In genomic region chr15:98631493-98631892, GRCm38 (mm10) we compare ENCODE assay signal across 8 mouse cellular contexts. TPM values are rescaled to one million over a fixed set of nuclear protein-coding genes. Genes with fewer than 3 reads are reported as not detected.
A peak's percentile ranks its signal among the peaks of the same experiment; 100 is the strongest.
DNase-seq lines count a peak whose midpoint lies in the region; ATAC-seq and TF ChIP-seq lines count a peak whose summit lies in the region.

No protein-coding gene starts in this region.

- peak overlapping the region; percentile 94 for H3K9ac ChIP-seq in forebrain, embryonic 12.5 days
- peak overlapping the region; percentile 94; the same call in 1 of the 2 replicates for H3K9ac ChIP-seq in hindbrain, embryonic 12.5 days
- H3K9ac ChIP-seq in limb, embryonic 13.5 days = peak overlapping the region; percentile 59; the same call in 1 of the 2 replicates
- no peak overlapping the region; the same call in 1 of the 2 replicates for H3K9ac ChIP-seq in midbrain, embryonic 14.5 days (replicated peaks; ENCODE audit: low read length)
- no peak overlapping the region; the same call in 1 of the 2 replicates for H3K9ac ChIP-seq in stomach, embryonic 14.5 days (replicated peaks; ENCODE audit: low read depth, low read length)

- H3K27ac ChIP-seq in layer of hippocampus, adult 2 months = no peak overlapping the region
- H3K27ac ChIP-seq in forebrain, embryonic 12.5 days = peak overlapping the region; percentile 73; the same call in 1 of the 2 replicates
- H3K27ac ChIP-seq in hindbrain, embryonic 12.5 days = peak overlapping the region; percentile 99
- H3K27ac ChIP-seq in limb, embryonic 13.5 days = peak overlapping the region; percentile 70; the same call in 1 of the 2 replicates
- peak overlapping the region; percentile 99 for H3K27ac ChIP-seq in midbrain, embryonic 14.5 days (replicated peaks; ENCODE audit: low read depth, low read length)
- peak overlapping the region; percentile 76; the same call in 1 of the 2 replicates for H3K27ac ChIP-seq in stomach, embryonic 14.5 days (ENCODE audit: low read length)

- peak; percentile 99 for TF ChIP-seq CTCF in layer of hippocampus, adult 2 months (conservative IDR thresholded peaks at IDR 0.05)

- no peaks in the 10 kb centered on the region for H3K9me3 ChIP-seq in forebrain, embryonic 12.5 days
- H3K9me3 ChIP-seq in hindbrain, embryonic 12.5 days (replicated peaks) = no peaks in the 10 kb centered on the region
- no peaks in the 10 kb centered on the region for H3K9me3 ChIP-seq in limb, embryonic 13.5 days
- no peaks in the 10 kb centered on the region for H3K9me3 ChIP-seq in midbrain, embryonic 14.5 days (ENCODE audit: control insufficient read depth, low read length)
- H3K9me3 ChIP-seq in stomach, embryonic 14.5 days (ENCODE audit: control insufficient read depth, low read depth, low read length) = no peaks in the 10 kb centered on the region

- peaks cover 66% of the 10 kb centered on the region for H3K4me1 ChIP-seq in forebrain, embryonic 12.5 days
- H3K4me1 ChIP-seq in hindbrain, embryonic 12.5 days = peaks cover 67% of the 10 kb centered on the region
- H3K4me1 ChIP-seq in limb, embryonic 13.5 days = peaks cover 71% of the 10 kb centered on the region
- peaks cover 45% of the 10 kb centered on the region for H3K4me1 ChIP-seq in midbrain, embryonic 14.5 days (ENCODE audit: control insufficient read depth, insufficient read depth, low read length)
- peaks cover 48% of the 10 kb centered on the region for H3K4me1 ChIP-seq in stomach, embryonic 14.5 days (ENCODE audit: control insufficient read depth, insufficient read depth, low read length)

- no peaks in the 10 kb centered on the region for H3K36me3 ChIP-seq in forebrain, embryonic 12.5 days (replicated peaks)
- H3K36me3 ChIP-seq in hindbrain, embryonic 12.5 days = no peaks in the 10 kb centered on the region
- no peaks in the 10 kb centered on the region for H3K36me3 ChIP-seq in limb, embryonic 13.5 days
- no peaks in the 10 kb centered on the region for H3K36me3 ChIP-seq in midbrain, embryonic 14.5 days (ENCODE audit: control insufficient read depth, insufficient read depth, low read length)
- no peaks in the 10 kb centered on the region for H3K36me3 ChIP-seq in stomach, embryonic 14.5 days (ENCODE audit: control insufficient read depth, insufficient read depth, low read length)

- no peak overlapping the region; the same call in 1 of the 2 replicates for H3K4me3 ChIP-seq in layer of hippocampus, adult 2 months
- peak overlapping the region; percentile 80 for H3K4me3 ChIP-seq in forebrain, embryonic 12.5 days (replicated peaks)
- H3K4me3 ChIP-seq in hindbrain, embryonic 12.5 days = peak overlapping the region; percentile 83
- peak overlapping the region; percentile 81 for H3K4me3 ChIP-seq in limb, embryonic 13.5 days
- peak overlapping the region; percentile 81 for H3K4me3 ChIP-seq in midbrain, embryonic 14.5 days (replicated peaks; ENCODE audit: low read depth, low read length)
- peak overlapping the region; percentile 61 for H3K4me3 ChIP-seq in stomach, embryonic 14.5 days (ENCODE audit: low read depth, low read length)

- under 1% methylated on average over 18 of the region's 18 CpGs for WGBS in forebrain, embryonic 12.5 days
- WGBS in hindbrain, embryonic 12.5 days = 0% methylated on average over 18 of the region's 18 CpGs
- WGBS in limb, embryonic 13.5 days = 2% methylated on average over 18 of the region's 18 CpGs
- under 1% methylated on average over 18 of the region's 18 CpGs for WGBS in midbrain, embryonic 14.5 days
- 1% methylated on average over 18 of the region's 18 CpGs for WGBS in stomach, embryonic 14.5 days

- no peak for ATAC-seq in forebrain, embryonic 12.5 days (ENCODE audit: low FRiP score)
- peak; percentile 3; the same call in 1 of the 2 replicates for ATAC-seq in hindbrain, embryonic 12.5 days (ENCODE audit: low FRiP score)
- peak; percentile 32 for ATAC-seq in limb, embryonic 13.5 days (ENCODE audit: low FRiP score, low read depth)
- ATAC-seq in midbrain, embryonic 14.5 days (ENCODE audit: low FRiP score, low TSS enrichment) = peak; percentile 10; the same call in 1 of the 2 replicates
- peak; percentile 25; the same call in 1 of the 2 replicates for ATAC-seq in stomach, embryonic 14.5 days (ENCODE audit: insufficient number of reproducible peaks, insufficient read depth, low FRiP score, low read depth)

- H3K4me2 ChIP-seq in forebrain, embryonic 12.5 days = peak overlapping the region; percentile 90
- H3K4me2 ChIP-seq in hindbrain, embryonic 12.5 days (replicated peaks) = peak overlapping the region; percentile 88
- H3K4me2 ChIP-seq in limb, embryonic 13.5 days (replicated peaks) = peak overlapping the region; percentile 93
- H3K4me2 ChIP-seq in midbrain, embryonic 14.5 days (ENCODE audit: low read length) = peak overlapping the region; percentile 87
- H3K4me2 ChIP-seq in stomach, embryonic 14.5 days (replicated peaks; ENCODE audit: low read depth, low read length) = peak overlapping the region; percentile 87

- DNase-seq in layer of hippocampus, adult 2 months (ENCODE audit: low spot score in 2 of 2) = peak in 1 of 2 experiments; percentile 78
- DNase-seq in layer of hippocampus, postnatal 36 days = no peak
- peak; percentile 59 for DNase-seq in c-Kit-positive CD71-negative TER-119-negative erythroid progenitor cells, embryonic 14.5 days (ENCODE audit: low read depth)
- DNase-seq in midbrain, embryonic 14.5 days = peak; percentile 85

- H3K27me3 ChIP-seq in forebrain, embryonic 12.5 days = peaks cover 80% of the 10 kb centered on the region
- H3K27me3 ChIP-seq in hindbrain, embryonic 12.5 days = peaks cover 51% of the 10 kb centered on the region
- peaks cover 57% of the 10 kb centered on the region for H3K27me3 ChIP-seq in limb, embryonic 13.5 days
- H3K27me3 ChIP-seq in midbrain, embryonic 14.5 days (ENCODE audit: control insufficient read depth, insufficient read depth, low read length) = peaks cover 12% of the 10 kb centered on the region; the same call in 1 of the 2 replicates
- no peaks in the 10 kb centered on the region for H3K27me3 ChIP-seq in stomach, embryonic 14.5 days (ENCODE audit: control insufficient read depth, insufficient read depth, low read length)

RNA-seq across cellular contexts. Expression of gene Cacnb3, which starts 0.9 kb away (rescaled TPM):
- total RNA-seq in layer of hippocampus, adult 2 months (2021) = 100 to 1,000 TPM; 207 to 212 TPM
- 100 to 1,000 TPM; 198 to 206 TPM for total RNA-seq in layer of hippocampus, postnatal 36 days (2021)
- 77.1 and 80.4 TPM in 2 replicates for polyA plus RNA-seq in forebrain, embryonic 12.5 days (2016; fragmentation: Nextera tagmentation; extraction: Ambion mirVana)
- polyA plus RNA-seq in hindbrain, embryonic 12.5 days (2016; fragmentation: Nextera tagmentation; extraction: Ambion mirVana) = 110 and 113 TPM in 2 replicates
- 43.7 and 48.2 TPM in 2 replicates for polyA plus RNA-seq in limb, embryonic 13.5 days (2015; fragmentation: Nextera tagmentation; extraction: Ambion mirVana)
- 130 and 136 TPM in 2 replicates for polyA plus RNA-seq in midbrain, embryonic 14.5 days (2014; fragmentation: Nextera tagmentation; extraction: Ambion mirVana)
- polyA plus RNA-seq in stomach, embryonic 14.5 days (2014; fragmentation: Nextera tagmentation; extraction: Ambion mirVana) = 34.4 TPM in 2 replicates

RNA-seq across cellular contexts. Expression of gene Adcy6, which starts 21.6 kb away (rescaled TPM):
- 10 to 100 TPM; 49.6 to 52.4 TPM for total RNA-seq in layer of hippocampus, adult 2 months (2021)
- 10 to 100 TPM; 43.7 to 48.8 TPM for total RNA-seq in layer of hippocampus, postnatal 36 days (2021)
- 12.9 and 14.2 TPM in 2 replicates for polyA plus RNA-seq in forebrain, embryonic 12.5 days (2016; fragmentation: Nextera tagmentation; extraction: Ambion mirVana)
- polyA plus RNA-seq in hindbrain, embryonic 12.5 days (2016; fragmentation: Nextera tagmentation; extraction: Ambion mirVana) = 15.9 and 18.6 TPM in 2 replicates
- polyA plus RNA-seq in limb, embryonic 13.5 days (2015; fragmentation: Nextera tagmentation; extraction: Ambion mirVana) = 16.9 and 17.1 TPM in 2 replicates
- 9.6 and 12.2 TPM in 2 replicates for polyA plus RNA-seq in midbrain, embryonic 14.5 days (2014; fragmentation: Nextera tagmentation; extraction: Ambion mirVana)
- 21.9 and 23.0 TPM in 2 replicates for polyA plus RNA-seq in stomach, embryonic 14.5 days (2014; fragmentation: Nextera tagmentation; extraction: Ambion mirVana)

RNA-seq across cellular contexts. Expression of gene Ddx23, which starts 31.2 kb away (rescaled TPM):
- 10 to 100 TPM; 79.7 to 87.4 TPM for total RNA-seq in layer of hippocampus, adult 2 months (2021)
- 10 to 100 TPM; 87.5 to 92.0 TPM for total RNA-seq in layer of hippocampus, postnatal 36 days (2021)
- polyA plus RNA-seq in forebrain, embryonic 12.5 days (2016; fragmentation: Nextera tagmentation; extraction: Ambion mirVana) = 23.9 and 24.1 TPM in 2 replicates
- polyA plus RNA-seq in hindbrain, embryonic 12.5 days (2016; fragmentation: Nextera tagmentation; extraction: Ambion mirVana) = 21.9 and 26.6 TPM in 2 replicates
- 34.5 and 35.5 TPM in 2 replicates for polyA plus RNA-seq in limb, embryonic 13.5 days (2015; fragmentation: Nextera tagmentation; extraction: Ambion mirVana)
- 17.7 and 24.9 TPM in 2 replicates for polyA plus RNA-seq in midbrain, embryonic 14.5 days (2014; fragmentation: Nextera tagmentation; extraction: Ambion mirVana)
- polyA plus RNA-seq in stomach, embryonic 14.5 days (2014; fragmentation: Nextera tagmentation; extraction: Ambion mirVana) = 30.1 and 30.3 TPM in 2 replicates

RNA-seq across cellular contexts. Expression of gene Rnd1, which starts 45.8 kb away (rescaled TPM):
- total RNA-seq in layer of hippocampus, adult 2 months (2021) = 1 to 10 TPM; 6.4 to 6.9 TPM
- 1 to 10 TPM; 7.2 to 7.6 TPM for total RNA-seq in layer of hippocampus, postnatal 36 days (2021)
- 3.9 TPM in 2 replicates for polyA plus RNA-seq in forebrain, embryonic 12.5 days (2016; fragmentation: Nextera tagmentation; extraction: Ambion mirVana)
- polyA plus RNA-seq in hindbrain, embryonic 12.5 days (2016; fragmentation: Nextera tagmentation; extraction: Ambion mirVana) = 6.4 and 6.5 TPM in 2 replicates
- 0.87 and 1.1 TPM in 2 replicates for polyA plus RNA-seq in limb, embryonic 13.5 days (2015; fragmentation: Nextera tagmentation; extraction: Ambion mirVana)
- polyA plus RNA-seq in midbrain, embryonic 14.5 days (2014; fragmentation: Nextera tagmentation; extraction: Ambion mirVana) = 7.4 and 9.2 TPM in 2 replicates
- polyA plus RNA-seq in stomach, embryonic 14.5 days (2014; fragmentation: Nextera tagmentation; extraction: Ambion mirVana) = 0.75 and 0.83 TPM in 2 replicates

Comparison
In these comparisons a context has a peak if more than half of its experiments do, and no peak if none do; other contexts are left out.
1. DNase-seq: peak in c-Kit-positive CD71-negative TER-119-negative erythroid progenitor cells, embryonic 14.5 days (single experiment) and midbrain, embryonic 14.5 days (single experiment); none in layer of hippocampus, postnatal 36 days (0 of 2).
2. H3K9ac ChIP-seq: peak in forebrain, embryonic 12.5 days (single experiment), hindbrain, embryonic 12.5 days (single experiment) and limb, embryonic 13.5 days (single experiment); none in midbrain, embryonic 14.5 days (single experiment) and stomach, embryonic 14.5 days (single experiment).
3. Peak in every context shown above with its lines, with median percentiles within 50 percentile points of each other: H3K4me2 ChIP-seq.